Mouse (Mus musculus) lung, postnatal 0 days (tissue): ENCODE measurements at regions not wholly inside any gene's neighbourhood (a gene's known extent, or its start where the extent isn't known, plus 50 kb on each side); places are given as distances from the start of the nearest gene placed in this dataset.

Experiments used
- CTCF ChIP-seq: IDR thresholded peaks from 2 replicates; pipeline ENCODE4 v1.5.1; 2016; ENCODE audit warnings: antibody characterized with exemption, mild to moderate bottlenecking
- EP300 ChIP-seq: IDR thresholded peaks from 2 replicates; pipeline ENCODE4 v1.6.1; 2016; ENCODE audit warnings: antibody characterized with exemption, mild to moderate bottlenecking, control low read depth

- TF ChIP-seq EP300 = no peak
- no peak for TF ChIP-seq CTCF
Measured at GRCm38 (mm10) chr4:152948956-152949355, 471.3 kb upstream of the Kcnab2 start.
